29 mouse cellular contexts compared by ENCODE assay signal in the genomic region with DNA sequence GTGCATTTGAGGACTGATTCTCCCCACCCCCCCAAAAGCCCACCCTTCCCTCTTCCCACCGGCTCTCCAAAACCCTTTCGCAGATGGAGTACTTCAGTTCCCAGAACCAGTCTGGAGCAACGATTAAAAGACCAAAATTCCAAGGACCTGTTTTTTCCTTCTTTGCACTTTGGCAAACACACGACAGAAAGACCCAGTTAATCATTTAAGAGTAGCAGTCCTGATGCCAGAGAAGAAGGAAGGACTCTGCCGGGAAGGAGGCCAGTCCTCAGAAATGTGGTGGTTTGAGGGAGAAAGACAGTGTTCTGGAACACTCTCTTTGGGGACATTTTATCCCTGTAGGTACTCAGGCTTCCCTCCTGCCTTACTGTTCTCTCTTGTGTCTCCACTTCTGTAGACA.
DNase-seq lines count a peak whose midpoint lies in the region; ATAC-seq lines count a peak whose summit lies in the region.
"Had no signal": no experiment of that assay in that cellular context is flagged by ENCODE, and none has a peak within 500 bp of the region (broad histone marks: within the 10 kb centered on the region; RNA-seq: fewer than 3 reads in every experiment).

No protein-coding gene starts in this region.

- no peaks in the 10 kb centered on the region for H3K9me3 ChIP-seq in kidney, embryonic 16.5 days (ENCODE audit: low read length)
- no peaks in the 10 kb centered on the region for H3K9me3 ChIP-seq in lung, embryonic 16.5 days (ENCODE audit: control insufficient read depth, low read length)
- H3K9me3 ChIP-seq: embryonic facial prominence, embryonic 13.5 days; forebrain, embryonic 10.5 days; hindbrain, embryonic 12.5 days; liver, embryonic 12.5 days; midbrain, embryonic 12.5 days; neural tube, embryonic 12.5 days had no signal

- ATAC-seq in kidney, embryonic 16.5 days (ENCODE audit: low FRiP score, low TSS enrichment), result no peak
- peak; percentile 38; the same call in 1 of the 2 replicates for ATAC-seq in lung, embryonic 16.5 days (ENCODE audit: low read depth)
- ATAC-seq: forebrain, postnatal 0 days; hindbrain, postnatal 0 days; intestine, embryonic 16.5 days; liver, embryonic 12.5 days; liver, postnatal 0 days had no signal

- H3K9ac ChIP-seq in kidney, embryonic 16.5 days (replicated peaks; ENCODE audit: low read length), result no peak overlapping the region
- no peak overlapping the region for H3K9ac ChIP-seq in lung, embryonic 16.5 days (ENCODE audit: low read length)
- H3K9ac ChIP-seq: embryonic facial prominence, embryonic 13.5 days; forebrain, postnatal 0 days; hindbrain, embryonic 12.5 days; liver, embryonic 12.5 days; liver, postnatal 0 days; midbrain, embryonic 12.5 days; neural tube, embryonic 12.5 days had no signal

- no peak overlapping the region for H3K27ac ChIP-seq in kidney, embryonic 16.5 days (ENCODE audit: low read length)
- no peak overlapping the region; the same call in 1 of the 2 replicates for H3K27ac ChIP-seq in lung, embryonic 16.5 days (ENCODE audit: low read length)
- H3K27ac ChIP-seq: embryonic facial prominence, embryonic 13.5 days; forebrain, embryonic 10.5 days; hindbrain, embryonic 12.5 days; hindbrain, postnatal 0 days; liver, embryonic 12.5 days; midbrain, embryonic 12.5 days; neural tube, embryonic 12.5 days; stomach, postnatal 0 days had no signal

- H3K4me2 ChIP-seq in kidney, embryonic 16.5 days (replicated peaks; ENCODE audit: low read depth, low read length), result no peak overlapping the region
- no peak overlapping the region for H3K4me2 ChIP-seq in lung, embryonic 16.5 days (ENCODE audit: low read depth, low read length)
- H3K4me2 ChIP-seq: embryonic facial prominence, embryonic 13.5 days; heart, embryonic 11.5 days; hindbrain, embryonic 12.5 days; liver, embryonic 12.5 days; midbrain, embryonic 12.5 days; neural tube, embryonic 12.5 days had no signal

- peak; percentile 40 for DNase-seq in gastrocnemius, postnatal 25 days
- DNase-seq in gastrocnemius, adult 18-20 months (ENCODE audit: low spot score), result no peak
- peak; percentile 36 to 60 for DNase-seq in kidney, adult 8-10 months
- DNase-seq in lung, postnatal 10 days, result no peak
- DNase-seq in cerebellum, adult 9-11 months, result no peak
- DNase-seq: adrenal gland, postnatal 25 days; cerebellum, adult 11-12 months; cerebellum, postnatal 10 days; forebrain, postnatal 0 days; heart, postnatal 36 days; layer of hippocampus, postnatal 36 days; liver, postnatal 0 days; right cerebral cortex, adult 18-20 months; thymus, adult 18-20 months; thymus, postnatal 25 days had no signal

- WGBS in kidney, embryonic 16.5 days, result 58% methylated on average over 5 of the region's 5 CpGs
- 45% methylated on average over 5 of the region's 5 CpGs for WGBS in lung, embryonic 16.5 days

- no peak overlapping the region for H3K4me3 ChIP-seq in kidney, embryonic 16.5 days (ENCODE audit: low read length)
- no peak overlapping the region for H3K4me3 ChIP-seq in lung, embryonic 16.5 days (ENCODE audit: low read length)
- H3K4me3 ChIP-seq: embryonic facial prominence, embryonic 13.5 days; forebrain, embryonic 10.5 days; hindbrain, embryonic 12.5 days; liver, embryonic 12.5 days; megakaryocyte, embryonic 14.5 days; midbrain, embryonic 12.5 days; myocyte; neural tube, embryonic 12.5 days had no signal

- no peaks in the 10 kb centered on the region for H3K4me1 ChIP-seq in kidney, embryonic 16.5 days (ENCODE audit: insufficient read depth, low read length)
- H3K4me1 ChIP-seq in lung, embryonic 16.5 days (replicated peaks; ENCODE audit: control insufficient read depth, insufficient read depth, low read length), result peaks cover 2% of the 10 kb centered on the region
- H3K4me1 ChIP-seq: liver, embryonic 12.5 days; megakaryocyte, embryonic 14.5 days; neural tube, embryonic 12.5 days had no signal

- no peaks in the 10 kb centered on the region for H3K36me3 ChIP-seq in kidney, embryonic 16.5 days (ENCODE audit: insufficient read depth, low read length)
- H3K36me3 ChIP-seq in lung, embryonic 16.5 days (ENCODE audit: control insufficient read depth, insufficient read depth, low read length), result no peaks in the 10 kb centered on the region
- H3K36me3 ChIP-seq: embryonic facial prominence, embryonic 13.5 days; forebrain, embryonic 10.5 days; hindbrain, embryonic 12.5 days; liver, embryonic 12.5 days; midbrain, embryonic 12.5 days; neural tube, embryonic 12.5 days had no signal

- H3K27me3 ChIP-seq in kidney, embryonic 16.5 days (ENCODE audit: insufficient read depth, low read length), result no peaks in the 10 kb centered on the region; the same call in 1 of the 2 replicates
- no peaks in the 10 kb centered on the region for H3K27me3 ChIP-seq in lung, embryonic 16.5 days (ENCODE audit: control insufficient read depth, insufficient read depth, low read depth, low read length)
- H3K27me3 ChIP-seq: embryonic facial prominence, embryonic 13.5 days; liver, embryonic 12.5 days; midbrain, embryonic 12.5 days; neural tube, embryonic 12.5 days had no signal

Comparison
In these comparisons a context has a peak if more than half of its experiments do, and no peak if none do; other contexts are left out.
1. DNase-seq: peak in gastrocnemius, postnatal 25 days (single experiment) and kidney, adult 8-10 months (2 of 2); none in gastrocnemius, adult 18-20 months (single experiment), lung, postnatal 10 days (single experiment) and cerebellum, adult 9-11 months (single experiment).